Mouse (Mus musculus): ENCODE results near the gene Trim14.

GRCm38 (mm10) chr4:46572616-46573015 is 36.7 kb upstream of the Trim14 start:
- TF ChIP-seq CTCF (conservative IDR thresholded peaks at IDR 0.05 in 1 of 2, IDR thresholded peaks at IDR 0.05 in 1 of 2; ENCODE audit: low read depth in 2 of 2, low read length in 2 of 2) (no peak), BHLHE40 (IDR thresholded peaks at IDR 0.05; ENCODE audit: low read depth, low read length) (no peak), USF2 (conservative IDR thresholded peaks at IDR 0.05; ENCODE audit: low read depth, low read length) (no peak), NRF1 (IDR thresholded peaks at IDR 0.05; ENCODE audit: low read depth, low read length) (no peak), EP300 (IDR thresholded peaks at IDR 0.05; ENCODE audit: low read length) (no peak), ZNF384 (IDR thresholded peaks at IDR 0.05; ENCODE audit: low read depth, low read length) (no peak), POLR2A (IDR thresholded peaks at IDR 0.05; ENCODE audit: low read depth, low read length) (no peak), TBP (conservative IDR thresholded peaks at IDR 0.05; ENCODE audit: low read depth, low read length) (no peak)

Measured in CH12.LX (cell line).